Mouse (Mus musculus): ENCODE data around the gene Ranbp2. TPM values are rescaled to one million over a fixed set of nuclear protein-coding genes. Genes with fewer than 3 reads are reported as not detected.

Gene Ranbp2
- polyA plus RNA-seq (2012; ENCODE audit: insufficient read depth, insufficient read length, missing spikeins): 38.0 and 42.2 TPM in 2 replicates

DNA sequence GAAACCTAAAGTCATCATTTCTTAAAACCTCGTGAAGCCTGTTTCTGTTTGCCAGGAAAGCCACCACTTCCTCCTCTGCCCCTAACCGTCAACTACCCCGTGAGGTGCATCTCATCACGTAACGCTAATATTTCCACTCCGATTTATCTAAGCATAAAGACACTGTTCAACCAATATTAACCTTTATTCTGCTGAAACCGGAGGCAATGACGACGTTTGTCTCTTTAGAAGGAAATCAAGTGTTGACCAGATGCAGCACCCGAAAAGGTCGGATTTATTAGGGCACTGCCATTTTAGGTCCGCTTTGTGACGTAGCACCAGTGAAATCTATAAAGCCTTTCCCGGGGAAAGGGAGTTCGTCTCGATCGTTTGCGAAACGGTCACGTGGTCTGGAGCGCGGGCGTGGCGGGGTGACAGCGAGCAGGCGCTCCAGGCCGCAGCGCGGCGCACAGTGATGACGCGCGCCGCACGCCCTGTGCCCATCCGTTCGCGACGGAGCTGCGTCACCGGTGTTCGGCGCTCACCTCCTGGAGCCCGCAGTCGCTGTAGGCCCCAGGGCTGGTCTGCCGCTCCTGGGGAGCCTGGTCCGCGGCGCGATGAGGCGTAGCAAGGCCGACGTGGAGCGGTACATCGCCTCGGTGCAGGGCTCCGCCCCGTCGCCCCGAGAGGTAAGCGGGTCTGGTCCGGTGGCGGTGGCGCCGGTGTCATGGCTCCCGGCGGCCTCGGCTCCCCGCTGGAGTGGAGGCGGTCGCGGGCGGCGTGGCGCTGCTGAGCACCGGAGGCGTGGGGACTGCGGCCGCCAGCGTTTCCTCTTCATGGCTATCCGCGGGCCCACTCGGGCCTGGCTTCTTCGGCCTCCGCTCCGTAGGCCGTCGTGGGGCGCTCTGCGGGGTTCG, at the start of gene Ranbp2:
Gene Ranbp2 (plus strand): TSS at position 537 of the 896 bp plus-strand sequence.
- Histone ChIP-seq H3K4me1 (ENCODE audit: control insufficient read depth, insufficient read depth, low read length) (peaks cover 10% of the 10 kb centered on the region), H3K27ac (ENCODE audit: insufficient read depth, low read depth, low read length) (peak within 1 kb of the TSS; percentile 95), H3K4me3 (ENCODE audit: insufficient read depth, low read length) (peak within 1 kb of the TSS; percentile 90)
- no peak for TF ChIP-seq POLR2A (IDR thresholded peaks at IDR 0.05; ENCODE audit: borderline replicate concordance, low read depth, low read length)

DNA sequence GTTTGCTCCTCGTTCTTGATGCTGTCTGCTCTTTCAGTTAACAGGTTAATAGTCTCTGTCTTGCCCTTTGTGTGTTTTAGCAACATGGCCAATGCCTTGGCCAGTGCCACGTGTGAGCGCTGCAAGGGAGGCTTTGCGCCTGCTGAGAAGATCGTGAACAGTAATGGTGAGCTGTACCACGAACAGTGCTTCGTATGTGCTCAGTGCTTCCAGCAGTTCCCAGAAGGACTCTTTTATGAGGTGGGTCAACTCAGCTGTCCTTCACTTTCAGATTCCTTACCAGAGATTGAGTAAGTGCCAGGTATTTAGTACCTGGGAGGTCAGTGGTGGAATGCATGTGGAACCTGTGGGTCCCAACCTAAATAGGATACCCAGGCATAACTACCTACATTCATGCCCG, 47.8 kb upstream of the Ranbp2 start:
- no peak for TF ChIP-seq POLR2A (IDR thresholded peaks at IDR 0.05; ENCODE audit: borderline replicate concordance, low read depth, low read length)
- H3K4me3 ChIP-seq (ENCODE audit: insufficient read depth, low read length): no peak overlapping the region
- H3K4me1 ChIP-seq (ENCODE audit: control insufficient read depth, insufficient read depth, low read length): peaks cover 32% of the 10 kb centered on the region
- peak overlapping the region; percentile 37 for H3K27ac ChIP-seq (ENCODE audit: insufficient read depth, low read depth, low read length)

DNA sequence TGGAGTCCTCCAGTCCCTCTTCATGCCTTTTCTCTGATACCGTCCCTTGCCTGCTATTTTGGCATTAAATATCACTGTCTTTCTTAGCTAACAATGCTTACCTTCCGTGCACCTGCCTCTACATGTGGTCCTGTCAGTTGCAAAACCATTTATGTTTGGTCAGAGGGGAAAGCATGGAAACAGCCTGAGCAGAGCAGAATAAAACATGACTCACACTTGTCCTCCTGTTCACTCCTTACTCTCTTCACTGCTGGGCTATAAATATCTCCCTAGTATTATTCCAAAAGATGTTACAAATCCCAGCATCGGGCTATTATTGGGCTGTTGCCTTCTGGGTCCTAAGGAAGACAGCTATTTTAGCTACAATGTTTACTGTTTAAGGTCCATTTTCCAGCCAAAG, 44.9 kb upstream of the Ranbp2 start:
- TF ChIP-seq POLR2A (IDR thresholded peaks at IDR 0.05; ENCODE audit: borderline replicate concordance, low read depth, low read length) (no peak), CTCF (IDR thresholded peaks at IDR 0.05; ENCODE audit: low read depth, low read length) (no peak)
- H3K27ac ChIP-seq (ENCODE audit: insufficient read depth, low read depth, low read length): no peak overlapping the region

DNA sequence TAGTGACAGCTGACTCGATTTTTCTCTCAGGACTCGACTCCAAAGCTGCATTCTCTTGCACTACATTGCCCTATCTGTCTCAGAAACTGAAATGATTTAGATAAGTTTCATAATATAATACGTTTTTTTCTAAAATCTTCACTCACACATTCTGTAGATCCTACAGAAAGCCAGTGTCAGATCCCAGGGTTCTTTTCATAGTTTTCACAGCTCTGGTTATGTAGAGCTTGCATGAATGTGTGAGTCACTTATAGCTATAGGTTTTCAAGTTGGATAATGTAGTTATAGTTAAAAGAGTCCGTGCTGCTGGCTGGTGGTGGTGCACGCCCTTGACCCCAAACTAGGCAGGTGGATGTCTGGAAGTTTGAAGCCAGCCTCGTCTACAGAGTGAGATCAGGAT, 42.1 kb upstream of the Ranbp2 start:
- H3K27ac ChIP-seq (ENCODE audit: insufficient read depth, low read depth, low read length): peak overlapping the region; percentile 79; the same call in 1 of the 2 replicates

More for the DNA sequence above, 44.9 kb upstream of the Ranbp2 start:
- H3K4me3 ChIP-seq (ENCODE audit: insufficient read depth, low read length): no peak overlapping the region
- H3K4me1 ChIP-seq (ENCODE audit: control insufficient read depth, insufficient read depth, low read length): peaks cover 39% of the 10 kb centered on the region

DNA sequence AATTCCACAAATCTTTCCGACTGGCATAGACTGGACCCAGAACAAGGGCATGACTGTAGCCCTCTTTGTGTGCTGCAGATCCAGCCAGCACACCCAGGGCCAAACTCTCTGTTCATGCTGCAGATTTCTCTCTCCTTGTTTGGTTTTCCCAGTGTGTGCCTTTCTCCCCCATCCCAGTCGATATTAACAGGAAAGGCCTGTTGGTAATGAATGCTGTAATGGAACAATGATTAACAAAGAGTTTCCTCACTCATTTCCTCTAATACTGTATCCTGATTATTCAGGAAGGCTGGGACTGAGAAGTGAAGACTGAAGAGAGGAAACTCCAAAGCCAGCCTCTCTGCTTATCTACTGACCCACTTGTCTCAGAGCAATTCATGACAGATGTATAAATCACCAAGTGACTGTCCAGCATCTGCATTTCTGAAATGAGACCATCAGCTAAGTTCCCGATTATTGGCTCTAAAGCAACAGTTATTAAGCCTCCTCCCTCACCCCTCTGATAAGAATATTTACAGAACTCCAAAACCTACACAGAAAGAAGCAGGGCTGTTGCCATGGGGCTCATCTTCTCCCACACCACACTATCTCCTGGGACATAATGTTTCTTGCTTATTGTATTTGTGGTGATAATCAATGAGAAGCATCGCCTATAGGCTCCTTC, 41.3 kb upstream of the Ranbp2 start:
- H3K4me3 ChIP-seq (ENCODE audit: insufficient read depth, low read length): no peak overlapping the region
- peaks cover 32% of the 10 kb centered on the region for H3K4me1 ChIP-seq (ENCODE audit: control insufficient read depth, insufficient read depth, low read length)
- TF ChIP-seq CTCF (IDR thresholded peaks at IDR 0.05; ENCODE audit: low read depth, low read length): no peak
- no peak for TF ChIP-seq POLR2A (IDR thresholded peaks at IDR 0.05; ENCODE audit: borderline replicate concordance, low read depth, low read length)
- H3K27ac ChIP-seq (ENCODE audit: insufficient read depth, low read depth, low read length): peak overlapping the region; percentile 79

More for the DNA sequence above, 42.1 kb upstream of the Ranbp2 start:
- no peak overlapping the region for H3K4me3 ChIP-seq (ENCODE audit: insufficient read depth, low read length)
- H3K4me1 ChIP-seq (ENCODE audit: control insufficient read depth, insufficient read depth, low read length): peaks cover 36% of the 10 kb centered on the region
- TF ChIP-seq CTCF (IDR thresholded peaks at IDR 0.05; ENCODE audit: low read depth, low read length): no peak

DNA sequence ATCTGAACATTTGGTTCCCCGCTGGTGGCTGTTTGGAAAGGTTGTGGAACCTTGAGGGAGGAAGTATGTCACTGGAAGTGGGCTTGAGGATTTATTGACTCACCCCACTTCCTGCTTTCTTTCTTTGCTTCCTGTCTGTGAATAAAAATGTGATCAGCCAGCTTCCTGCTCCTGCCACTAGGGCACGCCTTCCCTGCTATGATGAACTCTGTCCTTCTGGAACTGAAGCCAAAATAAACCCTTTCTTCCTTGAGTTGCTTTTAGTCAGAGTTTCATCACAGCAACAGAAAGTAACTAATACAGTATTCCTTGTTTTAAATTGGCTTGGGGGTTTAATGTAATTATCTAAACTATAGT, 40.8 kb upstream of the Ranbp2 start:
- peaks cover 32% of the 10 kb centered on the region for H3K4me1 ChIP-seq (ENCODE audit: control insufficient read depth, insufficient read depth, low read length)
- H3K27ac ChIP-seq (ENCODE audit: insufficient read depth, low read depth, low read length): peak overlapping the region; percentile 79
- H3K4me3 ChIP-seq (ENCODE audit: insufficient read depth, low read length): no peak overlapping the region
- TF ChIP-seq POLR2A (IDR thresholded peaks at IDR 0.05; ENCODE audit: borderline replicate concordance, low read depth, low read length): no peak
- TF ChIP-seq CTCF (IDR thresholded peaks at IDR 0.05; ENCODE audit: low read depth, low read length): no peak

DNA sequence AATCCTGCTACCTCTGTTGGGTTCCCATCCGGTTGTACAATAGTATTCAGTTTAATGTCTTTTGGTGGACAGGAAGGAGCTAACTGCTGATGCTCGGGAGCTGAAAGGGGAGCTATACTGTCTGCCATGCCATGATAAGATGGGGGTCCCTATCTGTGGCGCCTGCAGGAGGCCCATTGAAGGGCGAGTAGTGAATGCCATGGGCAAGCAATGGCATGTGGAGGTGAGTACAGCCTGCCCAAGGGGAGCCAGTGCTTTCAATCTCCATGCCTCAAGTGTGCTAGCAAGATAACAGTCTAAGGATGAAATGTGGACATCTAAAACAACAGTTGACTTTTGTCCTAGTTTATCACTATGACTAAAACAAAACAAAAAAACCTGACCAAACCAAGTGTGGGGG, 34.4 kb upstream of the Ranbp2 start:
- Histone ChIP-seq H3K4me1 (ENCODE audit: control insufficient read depth, insufficient read depth, low read length) (peaks cover 3% of the 10 kb centered on the region; the same call in 1 of the 2 replicates), H3K4me3 (ENCODE audit: insufficient read depth, low read length) (no peak overlapping the region), H3K27ac (ENCODE audit: insufficient read depth, low read depth, low read length) (no peak overlapping the region)
- TF ChIP-seq POLR2A (IDR thresholded peaks at IDR 0.05; ENCODE audit: borderline replicate concordance, low read depth, low read length) (no peak), CTCF (IDR thresholded peaks at IDR 0.05; ENCODE audit: low read depth, low read length) (no peak)

DNA sequence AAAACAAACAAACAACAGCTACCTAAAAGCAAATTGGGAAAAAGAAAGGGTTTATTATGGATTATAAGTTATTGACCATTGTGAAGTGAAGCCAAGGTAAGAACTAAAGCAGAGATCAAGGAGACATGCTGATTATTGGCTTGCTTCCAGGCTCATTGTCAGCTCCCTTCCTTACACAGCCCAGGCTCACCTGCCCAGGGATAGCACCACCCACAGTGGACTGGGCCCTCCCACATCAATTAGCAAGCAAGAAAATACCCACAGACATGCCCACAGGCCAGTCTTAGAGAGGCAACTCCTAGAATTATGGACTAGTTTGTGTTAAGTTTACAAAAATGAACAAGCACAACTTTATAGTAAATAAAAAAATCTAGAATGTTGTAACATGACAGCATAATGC, 33.9 kb upstream of the Ranbp2 start:
- no peak overlapping the region for H3K4me3 ChIP-seq (ENCODE audit: insufficient read depth, low read length)
- H3K27ac ChIP-seq (ENCODE audit: insufficient read depth, low read depth, low read length): no peak overlapping the region
- TF ChIP-seq POLR2A (IDR thresholded peaks at IDR 0.05; ENCODE audit: borderline replicate concordance, low read depth, low read length): no peak
- no peak for TF ChIP-seq CTCF (IDR thresholded peaks at IDR 0.05; ENCODE audit: low read depth, low read length)
- peaks cover 3% of the 10 kb centered on the region; the same call in 1 of the 2 replicates for H3K4me1 ChIP-seq (ENCODE audit: control insufficient read depth, insufficient read depth, low read length)

DNA sequence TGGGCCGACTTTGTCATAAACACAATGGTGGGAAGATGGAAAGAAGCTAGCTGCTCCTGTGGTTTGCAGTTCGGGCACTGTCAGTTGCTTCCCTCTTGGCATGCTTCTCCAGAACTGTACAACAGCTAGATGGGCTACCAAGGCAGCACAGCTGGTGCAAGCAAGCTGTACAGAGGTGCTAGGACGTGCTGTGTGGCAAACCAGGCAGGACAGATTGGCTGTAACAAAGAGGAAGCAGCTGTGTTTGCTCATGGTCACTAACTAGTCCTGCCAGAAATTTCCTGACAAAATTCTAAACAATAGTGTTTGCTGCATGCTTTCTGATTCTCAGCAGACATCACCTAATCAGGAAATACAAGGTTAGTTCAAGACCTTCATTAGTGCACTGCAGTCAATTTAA, 30.0 kb upstream of the Ranbp2 start:
- no peak overlapping the region for H3K4me3 ChIP-seq (ENCODE audit: insufficient read depth, low read length)
- H3K27ac ChIP-seq (ENCODE audit: insufficient read depth, low read depth, low read length): no peak overlapping the region
- no peaks in the 10 kb centered on the region for H3K4me1 ChIP-seq (ENCODE audit: control insufficient read depth, insufficient read depth, low read length)
- no peak for TF ChIP-seq POLR2A (IDR thresholded peaks at IDR 0.05; ENCODE audit: borderline replicate concordance, low read depth, low read length)
- no peak for TF ChIP-seq CTCF (IDR thresholded peaks at IDR 0.05; ENCODE audit: low read depth, low read length)

Measured in bone marrow macrophage, adult 2 months (primary cell).